Mouse (Mus musculus) lung, adult 18-20 months (tissue): Measurements from ENCODE around the gene 1700003E16Rik.

Experiments
- DNase-seq, 2 experiments: peaks; one replicate each; pipeline ENCODE4 v3.0.0; 2022; ENCODE audit warnings: mixed read lengths in 2 of 2

1700003E16Rik gene

GRCm38 (mm10) chr6:83127419-83127818 is 28.8 kb upstream of the 1700003E16Rik start:
- DNase-seq = no peak

- peak; percentile 55 to 75 for DNase-seq
These were observed 24.7 kb upstream of the 1700003E16Rik start for GRCm38 (mm10) chr6:83131469-83132034.

GRCm38 (mm10) chr6:83132176-83132919 is 23.9 kb upstream of the 1700003E16Rik start:
- DNase-seq = no peak

GRCm38 (mm10) chr6:83134226-83134625 is 22.0 kb upstream of the 1700003E16Rik start:
- DNase-seq = no peak

- peak in 1 of 2 experiments; percentile 38 for DNase-seq
These were observed 21.2 kb upstream of the 1700003E16Rik start, which contains the start of gene Rtkn for GRCm38 (mm10) chr6:83134951-83135513. Gene Rtkn, plus strand, starts transcription at chr6:83135463.

- peak; percentile 73 to 79 for DNase-seq
These were observed 20.5 kb upstream of the 1700003E16Rik start for GRCm38 (mm10) chr6:83135571-83136161.

- no peak for DNase-seq
These were observed 19.8 kb upstream of the 1700003E16Rik start for GRCm38 (mm10) chr6:83136291-83136880.

- DNase-seq = peak; percentile 46 to 54
These were observed 19.2 kb upstream of the 1700003E16Rik start for GRCm38 (mm10) chr6:83136881-83137575.

- peak; percentile 87 to 90 for DNase-seq
These were observed 18.6 kb upstream of the 1700003E16Rik start for GRCm38 (mm10) chr6:83137576-83137950.

GRCm38 (mm10) chr6:83138056-83138455 is 18.1 kb upstream of the 1700003E16Rik start:
- DNase-seq = no peak

- DNase-seq = no peak
These were observed 16.2 kb upstream of the 1700003E16Rik start for GRCm38 (mm10) chr6:83140044-83140443.

- DNase-seq = no peak
These were observed 14.6 kb upstream of the 1700003E16Rik start for GRCm38 (mm10) chr6:83141636-83142035.

- no peak for DNase-seq
These were observed 13.9 kb upstream of the 1700003E16Rik start for GRCm38 (mm10) chr6:83142211-83142731.

GRCm38 (mm10) chr6:83142886-83143285 is 13.3 kb upstream of the 1700003E16Rik start:
- no peak for DNase-seq

GRCm38 (mm10) chr6:83145209-83145608 is 11.0 kb upstream of the 1700003E16Rik start:
- no peak for DNase-seq

- no peak for DNase-seq
These were observed 10.4 kb upstream of the 1700003E16Rik start for GRCm38 (mm10) chr6:83145805-83146204.

GRCm38 (mm10) chr6:83147280-83147679 is 8.9 kb upstream of the 1700003E16Rik start:
- no peak for DNase-seq

- no peak for DNase-seq
These were observed 4.5 kb upstream of the 1700003E16Rik start for GRCm38 (mm10) chr6:83151721-83152120.

GRCm38 (mm10) chr6:83153038-83153437 is 3.2 kb upstream of the 1700003E16Rik start:
- DNase-seq = no peak

GRCm38 (mm10) chr6:83153485-83153884 is 2.7 kb upstream of the 1700003E16Rik start:
- no peak for DNase-seq

GRCm38 (mm10) chr6:83155552-83156238 is 509 bp upstream of the 1700003E16Rik start:
- no peak for DNase-seq

- peak in 1 of 2 experiments; percentile 45 for DNase-seq
These were observed 3.3 kb downstream of the 1700003E16Rik start for GRCm38 (mm10) chr6:83159456-83159855.
